Mouse (Mus musculus) layer of hippocampus, postnatal 36 days (tissue): ENCODE measurements around the gene Olfr1494. TPM values are rescaled to one million over a fixed set of nuclear protein-coding genes. Genes with fewer than 3 reads are reported as not detected.

ENCODE experiments used
- DNase-seq, 2 experiments: peaks; one replicate each; pipeline ENCODE4 v3.0.0; 2022
- total RNA-seq, 2 experiments: library from RNA; stranded (reverse); gene quantifications; 2 replicates each; pipeline ENCODE4 v1.2.3; 2021

The Olfr1494 gene
- total RNA-seq = not detected

DNA sequence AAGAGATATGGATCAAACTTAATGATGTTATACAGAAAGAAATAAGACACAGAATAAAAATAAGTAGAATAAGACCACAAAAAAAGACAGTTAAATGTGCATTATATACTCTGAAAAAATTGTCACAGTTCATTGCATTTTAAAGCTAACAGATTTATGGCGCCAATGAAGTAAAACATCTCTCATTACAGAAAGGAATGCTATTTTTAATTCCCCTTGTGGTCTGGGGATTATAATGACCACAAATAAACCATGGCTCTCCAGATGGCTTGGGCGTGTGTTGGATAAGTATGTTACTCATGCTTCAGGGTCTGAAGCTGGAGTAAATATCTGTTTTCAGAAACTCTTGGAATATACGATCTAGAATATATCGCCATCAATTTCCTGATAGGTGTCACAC, at the start of gene Olfr1494:
TSS of gene Olfr1494 (plus strand) at position 301 of the 400 bp plus-strand sequence.
- no peak for DNase-seq

DNA sequence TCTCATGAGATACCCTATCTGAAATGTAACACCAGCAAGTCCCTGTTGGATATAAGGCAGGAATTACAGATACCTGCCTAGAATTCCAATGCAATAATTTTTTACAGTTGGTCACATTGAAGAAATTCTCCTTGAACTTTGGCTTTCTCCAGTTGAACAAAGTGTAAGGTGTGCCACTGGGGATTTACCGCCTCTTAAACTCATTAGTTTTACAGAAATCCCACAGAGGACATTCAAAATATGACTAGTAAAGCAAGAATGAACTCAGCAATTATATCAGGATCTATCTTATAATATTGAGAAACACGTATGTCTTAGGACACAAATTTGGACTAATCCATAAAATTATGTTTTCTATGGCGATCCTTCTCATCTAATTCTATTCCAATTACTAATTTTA, 42.6 kb upstream of the Olfr1494 start, which contains the start of gene Olfr1491:
TSS of gene Olfr1491 (plus strand) at position 301 of the 400 bp plus-strand sequence.
- DNase-seq = no peak

DNA sequence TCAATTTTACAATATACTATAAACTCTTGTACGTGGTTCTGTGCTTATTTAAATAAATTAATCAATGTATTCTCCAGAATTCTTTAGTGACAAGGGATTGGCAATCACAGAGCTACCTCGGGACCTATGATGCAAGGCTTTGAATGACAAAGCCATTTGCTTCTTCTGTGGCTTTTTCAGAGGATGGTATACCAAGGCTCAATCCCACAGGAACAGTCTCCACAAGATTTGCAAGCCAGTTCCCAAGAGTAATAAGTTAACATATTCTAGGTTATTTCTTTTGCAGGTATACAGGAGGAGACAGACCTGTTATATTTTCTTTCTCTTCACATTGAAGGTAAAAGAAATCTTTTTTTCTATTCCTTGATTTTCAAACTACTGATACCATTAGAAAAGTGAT, 16.6 kb upstream of the Olfr1494 start, which contains the start of gene Olfr1493-ps1:
TSS of gene Olfr1493-ps1 (plus strand) at position 301 of the 400 bp plus-strand sequence.
- no peak for DNase-seq

DNA sequence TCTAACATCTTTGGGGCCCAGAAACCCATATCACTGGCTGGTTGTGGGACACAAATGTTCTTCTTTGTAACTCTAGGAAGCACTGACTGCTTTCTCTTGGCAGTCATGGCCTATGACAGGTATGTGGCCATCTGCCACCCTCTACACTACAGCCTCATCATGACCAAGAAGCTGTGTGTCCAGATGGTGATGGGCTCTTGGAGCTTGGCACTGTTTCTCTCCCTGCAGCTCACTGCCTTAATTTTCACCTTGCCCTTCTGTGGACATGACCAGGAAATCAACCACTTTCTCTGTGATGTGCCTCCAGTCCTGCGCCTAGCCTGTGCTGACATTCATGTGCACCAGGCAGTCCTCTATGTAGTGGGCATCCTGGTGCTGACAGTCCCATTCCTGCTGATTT, 9.8 kb downstream of the Olfr1494 start:
- no peak for DNase-seq

DNA sequence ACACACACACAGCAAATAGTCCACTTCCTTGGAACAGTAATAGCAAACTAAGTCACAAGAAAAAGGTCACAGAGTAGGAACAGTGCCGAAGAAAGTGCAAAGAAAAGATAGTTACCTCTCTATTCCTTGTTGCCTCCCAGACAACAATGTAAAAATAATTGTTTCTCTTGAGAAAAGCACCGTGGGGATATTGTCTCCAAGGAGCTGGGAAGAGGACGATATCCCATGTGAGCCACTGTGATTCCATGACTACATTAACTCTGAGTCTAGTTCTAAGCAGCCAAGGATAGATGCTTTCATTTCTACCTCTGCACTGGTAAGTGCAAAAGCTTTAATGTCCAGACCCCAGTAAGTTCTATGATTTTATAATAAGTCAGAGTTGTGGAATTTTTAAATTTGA, 24.8 kb downstream of the Olfr1494 start, which contains the start of gene Olfr1495:
TSS of gene Olfr1495 (plus strand) at position 301 of the 400 bp plus-strand sequence.
- no peak for DNase-seq

DNA sequence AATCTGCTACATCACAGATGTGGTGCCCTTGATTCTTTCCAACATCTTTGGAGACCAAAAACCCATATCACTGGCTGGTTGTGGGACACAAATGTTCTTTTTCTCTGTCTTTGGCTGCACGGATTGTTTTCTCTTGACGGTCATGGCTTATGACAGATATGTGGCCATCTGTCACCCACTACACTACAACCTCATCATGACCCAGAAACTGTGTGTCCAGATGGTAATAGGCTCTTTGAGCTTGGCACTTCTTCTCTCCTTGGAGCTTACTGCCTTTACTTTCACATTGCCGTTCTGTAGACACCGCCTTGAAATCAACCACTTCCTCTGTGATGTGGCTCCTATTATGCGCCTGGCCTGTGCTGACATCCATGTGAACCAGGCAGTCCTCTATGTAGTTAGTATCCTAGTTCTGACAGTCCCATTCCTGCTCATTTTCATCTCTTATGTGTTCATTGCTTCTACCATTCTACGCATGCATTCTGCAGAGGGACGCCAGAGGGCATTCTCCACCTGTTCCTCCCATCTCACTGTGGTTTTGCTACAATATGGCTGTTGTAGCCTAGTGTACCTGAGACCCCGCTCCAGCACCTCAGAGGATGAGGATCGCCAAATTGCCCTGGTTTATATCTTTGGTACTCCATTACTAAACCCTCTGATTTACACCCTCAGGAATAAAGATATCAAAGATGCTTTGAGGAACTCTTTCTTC, 29.2 kb downstream of the Olfr1494 start:
- no peak for DNase-seq

DNA sequence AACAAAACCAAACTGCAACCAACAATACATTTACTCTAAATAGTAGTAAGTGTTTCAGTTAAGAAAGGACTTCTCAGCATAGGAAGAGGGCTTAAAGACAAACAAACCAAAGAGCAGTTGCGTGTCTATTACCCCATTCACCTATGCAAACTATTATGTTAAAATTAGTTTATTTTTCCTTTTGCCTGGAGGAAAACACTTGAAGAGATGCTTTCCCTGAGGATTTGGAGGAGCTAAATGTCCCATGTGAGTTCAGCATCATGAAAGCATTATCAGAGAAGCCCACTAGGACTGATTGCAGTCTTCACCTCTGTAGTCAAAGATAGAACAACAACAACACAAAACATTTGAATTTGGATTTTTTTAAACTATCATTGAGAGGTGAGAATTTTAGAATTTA, 38.0 kb downstream of the Olfr1494 start, which contains the start of gene Olfr1496:
TSS of gene Olfr1496 (plus strand) at position 301 of the 400 bp plus-strand sequence.
- no peak for DNase-seq

DNA sequence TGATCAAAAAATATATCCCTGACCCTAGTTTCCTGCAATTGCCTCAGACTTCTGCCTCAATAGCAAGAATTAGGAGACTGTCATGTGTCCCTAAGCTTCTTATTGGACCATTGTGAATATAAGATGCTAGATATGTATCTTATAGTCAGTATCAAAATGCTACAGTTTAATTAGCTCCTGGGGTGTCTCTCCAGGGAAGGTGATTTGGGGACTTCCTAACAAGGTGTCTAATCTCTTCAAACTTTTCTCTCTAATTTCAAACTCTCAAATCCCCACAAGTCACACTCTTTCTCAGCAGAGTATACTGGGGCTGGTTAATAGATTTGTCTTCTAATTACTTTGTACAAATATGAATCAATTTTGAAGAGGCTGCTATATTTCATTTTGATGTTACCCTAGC, 58.6 kb downstream of the Olfr1494 start, which contains the start of gene Olfr1497:
TSS of gene Olfr1497 (minus strand) at position 101 of the 400 bp plus-strand sequence.
- DNase-seq = no peak

Other genes starting within 250 kb of the Olfr1494 start
- not detected for gene Olfr1477, start 239.2 kb upstream of the Olfr1494 start, total RNA-seq
- gene Olfr1480, start 211.8 kb upstream of the Olfr1494 start, total RNA-seq = not detected
- gene Olfr1484, start 156.2 kb upstream of the Olfr1494 start, total RNA-seq = not detected
- gene Olfr1487, start 122.4 kb upstream of the Olfr1494 start, total RNA-seq = not detected
- gene Olfr1489, start 108.1 kb upstream of the Olfr1494 start, total RNA-seq = not detected
- not detected for gene Olfr1490, start 88.6 kb upstream of the Olfr1494 start, total RNA-seq
- not detected for gene Olfr1491, start 42.5 kb upstream of the Olfr1494 start, total RNA-seq
- gene Olfr1493-ps1, start 16.4 kb upstream of the Olfr1494 start, total RNA-seq = not detected
- not detected for gene Olfr1495, start 24.9 kb downstream of the Olfr1494 start, total RNA-seq
- not detected for gene Olfr1496, start 38.1 kb downstream of the Olfr1494 start, total RNA-seq
- not detected for gene Olfr1497, start 58.5 kb downstream of the Olfr1494 start, total RNA-seq
- not detected for gene Olfr1499, start 79.7 kb downstream of the Olfr1494 start, total RNA-seq
- not detected for gene Olfr1500, start 90.8 kb downstream of the Olfr1494 start, total RNA-seq
- not detected for gene Olfr1501, start 111.0 kb downstream of the Olfr1494 start, total RNA-seq
- gene Olfr1502, start 122.1 kb downstream of the Olfr1494 start, total RNA-seq = not detected
- gene Olfr1504, start 158.2 kb downstream of the Olfr1494 start, total RNA-seq = not detected
- gene Olfr1505, start 173.8 kb downstream of the Olfr1494 start, total RNA-seq = not detected